Mouse (Mus musculus) right cerebral cortex, adult 2 months (tissue): Measurements from ENCODE around the gene Mreg.

Experiments used
- DNase-seq, 2 experiments: peaks; one replicate each; pipeline ENCODE4 v3.0.0; 2021 to 2022; ENCODE audit warnings: low spot score in 2 of 2

Gene Mreg

DNA sequence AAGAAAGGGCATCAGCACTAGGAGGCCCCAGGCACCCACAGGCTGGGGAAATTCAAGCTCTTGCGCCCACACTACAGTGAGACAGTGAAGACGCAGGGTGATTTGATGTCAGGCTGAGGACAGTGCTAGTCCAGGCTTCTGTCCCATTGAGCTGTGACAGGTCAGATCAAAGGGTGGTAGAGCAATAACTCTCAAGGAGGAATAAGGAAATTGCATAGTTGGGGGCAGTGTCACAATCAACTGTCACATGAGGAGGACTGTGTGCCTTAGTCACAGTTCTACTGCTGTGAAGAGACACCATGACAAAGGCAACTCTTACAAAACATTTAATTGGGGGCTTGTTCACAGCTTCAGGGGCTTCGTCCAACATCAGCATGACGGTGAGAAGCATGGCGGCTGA, 16.0 kb downstream of the Mreg start:
- no peak for DNase-seq

DNA sequence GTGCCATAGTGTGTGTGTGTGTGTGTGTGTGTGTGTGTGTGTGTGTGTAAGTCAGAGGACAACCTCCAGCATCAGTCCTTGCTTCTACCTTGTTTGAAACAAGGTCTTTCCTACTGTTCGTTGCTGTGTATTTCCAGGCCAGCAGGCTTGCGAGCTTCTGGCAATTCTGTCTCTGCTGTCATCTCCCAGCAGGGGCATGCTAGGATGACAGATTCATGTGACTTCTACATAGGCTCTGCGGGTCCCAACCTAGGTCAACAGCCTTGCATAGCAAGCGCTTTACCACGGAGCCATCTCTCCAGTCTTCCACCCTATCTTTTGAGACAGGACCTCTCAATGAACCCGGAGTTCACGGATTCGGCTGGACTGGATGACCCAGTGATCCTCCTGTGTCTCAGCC, 20.7 kb downstream of the Mreg start:
- DNase-seq: no peak

DNA sequence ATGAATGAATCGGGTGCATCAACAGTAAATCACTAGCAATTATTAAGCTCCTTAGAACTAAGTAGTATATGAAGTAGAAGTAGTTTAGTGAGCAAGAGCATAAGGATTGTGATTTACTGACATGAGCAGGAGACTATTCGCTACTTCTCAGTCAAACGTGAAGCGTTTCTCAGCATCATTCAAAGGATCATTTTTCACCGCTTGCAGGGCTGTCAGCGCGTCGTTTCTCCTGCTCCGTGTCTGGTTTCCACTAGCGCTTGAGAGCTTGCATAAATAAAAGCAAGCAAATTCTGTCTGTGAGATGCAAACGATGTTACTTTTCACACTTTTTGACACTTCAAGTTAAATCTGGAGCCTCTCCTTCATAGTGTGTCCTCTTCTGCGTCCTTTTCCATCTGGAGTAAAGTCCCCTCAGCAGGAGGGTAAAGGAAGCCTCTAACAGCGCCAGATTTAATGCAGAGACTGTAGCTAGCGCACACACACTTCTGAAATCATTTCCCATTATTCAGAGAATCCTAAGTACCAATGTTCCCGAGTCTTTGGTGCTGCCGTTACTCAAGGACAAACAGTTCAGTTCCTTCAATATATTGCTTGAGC, 23.9 kb downstream of the Mreg start:
- no peak for DNase-seq

DNA sequence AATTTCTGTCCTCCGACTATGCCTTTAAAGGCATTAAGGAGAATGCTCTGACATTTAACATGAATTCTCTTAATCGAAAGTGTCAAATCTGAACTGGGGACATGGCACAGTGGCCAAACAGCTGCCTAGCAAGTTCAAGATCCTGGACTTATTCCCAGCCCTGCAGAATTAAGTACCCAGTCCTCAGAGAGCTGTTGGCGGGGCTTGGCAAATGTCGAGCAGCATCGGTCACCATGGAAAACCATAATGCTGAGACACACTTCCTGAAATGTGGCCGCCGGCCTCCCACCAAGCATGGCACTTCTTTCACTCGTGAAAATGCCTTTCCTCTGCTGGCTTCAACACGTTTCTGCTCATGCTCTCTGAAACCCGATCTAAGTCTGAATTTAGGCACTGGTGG, 24.6 kb downstream of the Mreg start:
- DNase-seq: no peak

DNA sequence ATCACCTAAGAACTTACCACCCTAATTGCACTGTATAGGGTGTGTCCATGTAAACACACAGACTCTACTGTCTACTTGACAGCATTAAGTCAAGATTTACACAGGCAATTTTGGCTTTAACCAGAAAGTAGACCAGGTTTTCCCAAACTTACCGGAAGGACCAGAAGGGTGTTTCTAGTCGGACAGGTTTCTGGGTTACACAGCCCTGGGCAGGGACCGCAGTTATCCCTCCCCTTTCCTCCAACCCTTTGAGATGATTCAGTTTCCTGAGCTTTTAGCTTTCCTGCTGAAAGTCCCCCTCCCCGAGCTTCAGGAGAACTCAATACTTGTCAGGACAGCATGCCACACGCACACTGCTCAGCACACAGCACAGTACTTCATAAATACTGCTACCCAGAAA, 26.0 kb downstream of the Mreg start:
- no peak for DNase-seq

DNA sequence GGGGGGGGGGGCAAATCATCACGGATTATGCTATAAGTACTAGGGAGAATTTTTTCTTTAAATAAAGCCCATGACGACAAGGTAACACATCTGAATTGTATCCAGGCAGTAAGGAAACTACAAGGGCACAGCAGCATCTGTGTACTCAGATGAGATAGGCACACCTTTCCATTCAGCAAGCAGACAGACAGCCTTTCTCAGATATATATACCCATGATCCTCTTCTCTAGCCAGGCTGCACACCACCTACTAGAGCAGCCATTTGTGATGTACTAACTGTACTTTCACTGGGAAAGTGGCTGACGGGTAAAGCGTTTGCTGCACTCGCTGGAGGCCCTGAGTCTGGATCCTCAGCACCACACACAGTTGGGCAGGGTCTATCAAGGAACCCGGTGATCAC, 28.6 kb downstream of the Mreg start:
- DNase-seq: no peak

DNA sequence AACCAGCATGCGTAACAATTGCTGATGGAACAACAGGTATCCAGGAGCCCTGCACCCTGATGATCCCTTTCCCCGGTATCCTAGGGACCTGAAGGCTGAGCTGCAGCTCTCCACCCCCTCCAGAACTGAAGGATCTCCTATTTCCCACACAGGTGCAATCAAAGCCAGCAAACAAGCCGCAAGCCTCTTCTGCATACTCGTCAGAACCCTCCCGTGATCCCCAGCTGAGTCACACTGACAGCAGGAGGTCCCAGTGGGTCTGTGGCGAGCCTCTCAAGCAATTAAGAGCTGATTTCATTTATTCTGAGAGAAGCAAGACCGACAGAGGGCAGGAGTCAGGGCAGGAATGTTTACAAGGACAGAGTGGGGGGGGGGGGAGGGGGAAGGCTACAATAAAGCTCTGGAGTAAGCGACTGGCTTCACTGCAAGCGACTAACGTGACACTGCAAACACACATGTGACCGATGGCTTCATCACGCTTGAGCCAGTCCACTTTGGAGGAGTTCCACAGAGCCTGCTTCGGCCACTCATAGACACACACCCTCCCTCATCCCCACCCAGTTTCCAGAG, 29.1 kb downstream of the Mreg start:
- no peak for DNase-seq

DNA sequence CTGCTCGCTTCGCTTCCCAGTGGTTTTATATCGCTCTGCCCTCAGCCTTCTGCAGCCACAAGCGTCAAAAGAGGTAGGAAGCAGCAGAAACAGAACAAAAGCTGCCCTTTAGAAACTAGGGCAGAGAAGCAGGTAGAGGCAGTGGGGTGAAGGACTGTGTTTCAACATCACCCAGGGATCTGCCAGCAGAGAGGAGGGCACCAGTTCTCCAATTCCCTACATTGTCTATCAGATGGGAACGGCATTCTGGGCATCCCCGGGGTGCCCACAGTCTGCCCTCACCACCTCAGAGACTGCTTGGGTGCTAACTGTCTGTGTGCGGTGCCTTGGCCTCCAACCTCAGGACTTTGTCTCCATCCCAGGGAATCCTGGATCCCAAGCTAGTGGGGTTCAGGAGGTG, 32.2 kb downstream of the Mreg start:
- DNase-seq: no peak

DNA sequence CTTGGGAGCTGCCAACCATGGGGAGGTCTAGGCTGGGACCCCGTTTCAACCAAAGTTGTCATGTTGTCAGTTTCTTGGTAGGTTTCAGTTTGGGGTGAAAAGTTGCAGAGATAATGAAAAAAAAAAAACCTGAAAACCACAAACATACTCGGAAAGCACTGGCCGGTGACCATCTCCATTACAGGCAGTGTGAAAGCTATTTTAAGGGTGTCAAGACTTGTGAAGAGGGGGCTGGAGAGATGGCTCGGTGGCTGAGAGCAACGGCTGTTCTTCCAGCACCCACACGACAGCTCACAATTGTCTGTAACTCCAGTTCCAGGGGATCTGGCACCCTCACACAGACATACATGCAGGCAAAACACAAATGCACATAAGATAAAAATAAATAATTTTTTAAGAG, 35.9 kb downstream of the Mreg start:
- peak; percentile 27 to 41 for DNase-seq

DNA sequence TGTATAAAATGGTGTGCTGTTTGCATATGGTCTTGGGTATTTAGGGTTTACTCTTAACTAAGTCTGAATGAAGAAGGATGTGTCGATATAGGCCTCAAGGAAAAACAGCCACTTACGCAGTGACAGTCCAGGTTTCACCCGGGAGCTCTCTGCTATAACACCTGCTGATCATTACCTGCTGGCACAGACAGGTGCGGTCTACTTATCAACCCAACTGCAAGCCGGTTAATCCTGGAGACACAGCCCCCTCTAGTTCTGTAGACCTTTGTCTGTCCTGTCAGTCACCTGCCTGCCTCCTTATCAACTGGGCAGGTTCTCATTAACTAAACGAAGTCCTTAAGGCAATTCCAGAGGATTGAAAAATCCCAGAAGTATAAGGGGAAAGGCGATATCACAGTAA, 37.9 kb downstream of the Mreg start:
- no peak for DNase-seq

DNA sequence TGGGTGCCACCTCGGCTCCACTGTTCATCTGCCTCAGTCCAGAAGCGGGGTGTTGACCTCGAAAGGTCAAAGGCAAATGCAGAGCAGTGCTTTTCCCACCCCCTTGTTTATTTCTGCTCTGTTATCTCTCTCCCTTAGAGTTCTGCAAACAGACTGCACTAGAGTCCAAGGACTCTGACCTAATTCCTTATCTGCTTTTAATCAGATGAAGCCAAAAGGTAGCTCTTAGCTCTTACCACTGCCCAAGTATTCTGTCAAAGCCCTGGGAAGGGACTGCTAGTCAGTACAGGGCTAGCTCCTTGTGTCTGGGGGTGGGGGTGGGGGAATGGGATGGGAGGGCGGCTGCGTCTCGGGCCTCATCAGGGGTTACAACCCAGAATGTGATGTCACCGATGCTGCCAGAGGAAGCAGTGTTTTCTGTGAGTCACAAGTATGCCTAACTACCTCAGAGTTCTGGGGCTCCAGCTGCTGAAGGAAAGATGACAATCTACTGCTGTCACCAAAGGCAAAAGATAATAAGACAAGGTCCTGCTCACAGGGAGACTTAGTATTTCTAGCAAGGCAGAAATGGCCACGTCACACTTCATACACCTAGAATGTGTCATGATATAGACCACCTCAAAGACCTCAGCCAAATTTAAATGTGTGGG, 38.6 kb downstream of the Mreg start:
- no peak for DNase-seq

DNA sequence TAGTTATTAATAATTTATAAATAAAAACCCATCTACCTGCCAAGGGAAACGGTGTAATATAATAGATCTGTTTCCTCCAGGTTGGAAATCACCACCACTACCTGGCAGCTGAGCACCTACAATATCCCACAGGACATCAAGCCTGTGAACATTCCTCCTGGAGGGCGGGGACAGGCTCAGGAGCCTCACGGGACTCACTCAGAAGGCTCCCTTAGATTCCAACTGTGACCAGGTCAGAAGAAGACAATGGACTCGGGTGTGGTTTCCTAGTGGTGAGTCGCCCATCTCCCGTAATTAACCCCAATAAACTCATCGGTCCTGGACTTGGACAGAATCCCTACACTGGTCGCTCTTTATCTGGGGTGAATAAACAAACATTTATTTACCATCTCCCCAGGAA, 39.3 kb downstream of the Mreg start:
- no peak for DNase-seq

DNA sequence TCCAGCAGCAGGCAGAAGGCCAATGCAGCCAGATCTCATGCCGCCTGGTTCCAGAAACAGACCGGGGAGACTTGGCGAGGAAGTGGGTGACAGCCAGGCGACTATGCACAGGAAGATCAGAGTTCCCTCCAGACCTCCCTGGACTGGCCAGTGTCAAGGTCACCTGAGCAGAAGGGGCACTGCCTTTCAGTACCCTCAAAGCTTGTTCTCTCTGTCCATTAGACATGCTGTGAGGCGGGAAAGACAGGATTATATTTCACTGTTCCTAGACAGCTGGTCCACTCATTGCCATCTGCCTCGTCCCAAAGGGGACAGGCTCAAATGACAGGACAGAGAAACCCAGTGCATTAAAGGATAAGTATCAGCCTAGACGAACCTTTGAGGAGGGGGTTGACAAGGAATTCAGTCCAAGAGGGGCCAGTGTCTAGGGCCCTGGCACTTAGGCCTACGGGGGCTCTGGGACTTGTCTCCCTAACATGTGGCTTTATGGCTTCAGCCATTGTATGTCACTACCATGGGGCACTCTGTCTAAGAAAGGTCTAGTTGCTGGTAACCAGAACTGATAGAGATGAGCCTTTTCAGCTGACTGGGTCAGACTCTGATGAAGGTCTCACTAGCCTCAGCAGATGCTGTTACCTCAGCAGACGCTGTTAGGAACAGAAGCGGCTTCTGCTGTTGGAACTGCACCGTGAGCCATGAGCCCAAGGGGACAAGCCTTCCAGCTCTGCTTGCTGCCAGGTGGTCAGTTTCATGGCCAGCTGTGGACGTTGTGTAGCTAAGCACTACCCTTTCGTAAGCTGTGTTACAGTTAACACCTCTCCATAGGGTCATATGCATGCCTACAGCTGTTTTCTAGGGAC, 40.9 kb downstream of the Mreg start:
- DNase-seq: no peak

DNA sequence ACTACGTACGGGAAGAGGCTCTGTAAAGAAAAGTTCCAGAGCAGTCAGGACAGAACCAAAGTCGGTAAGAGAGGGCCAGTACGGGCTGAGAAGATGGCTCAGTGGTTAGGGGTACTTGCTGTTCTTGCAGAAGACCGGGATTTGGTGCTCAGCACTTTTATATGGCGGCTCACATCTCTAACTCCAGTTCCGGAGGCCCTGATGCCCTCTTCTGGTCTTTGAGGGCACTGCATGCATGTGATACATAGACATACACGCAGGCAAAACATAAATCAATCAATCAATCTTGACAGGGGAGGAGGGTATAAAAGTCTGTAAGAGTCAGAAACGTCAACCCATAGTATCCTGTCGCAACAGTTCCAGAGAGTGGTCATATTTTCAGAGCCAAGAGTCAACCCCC, 45.1 kb downstream of the Mreg start:
- DNase-seq: no peak

DNA sequence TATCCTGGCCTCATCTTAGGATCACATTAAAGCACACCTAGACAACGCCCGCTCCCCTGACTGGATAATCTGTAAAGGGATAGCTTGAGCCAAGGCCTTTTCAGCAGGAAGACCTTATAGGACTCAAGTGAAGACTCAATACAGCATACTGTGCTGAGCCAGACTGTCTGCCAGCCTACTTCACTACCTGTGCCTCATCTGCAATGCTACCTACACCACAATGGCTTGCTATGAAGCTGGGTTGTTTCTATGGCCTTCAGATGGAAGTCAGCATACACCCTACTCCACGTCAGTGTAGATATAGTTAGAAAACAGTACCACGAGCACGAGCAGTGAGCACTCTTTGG, 45.7 kb downstream of the Mreg start:
- DNase-seq: no peak

DNA sequence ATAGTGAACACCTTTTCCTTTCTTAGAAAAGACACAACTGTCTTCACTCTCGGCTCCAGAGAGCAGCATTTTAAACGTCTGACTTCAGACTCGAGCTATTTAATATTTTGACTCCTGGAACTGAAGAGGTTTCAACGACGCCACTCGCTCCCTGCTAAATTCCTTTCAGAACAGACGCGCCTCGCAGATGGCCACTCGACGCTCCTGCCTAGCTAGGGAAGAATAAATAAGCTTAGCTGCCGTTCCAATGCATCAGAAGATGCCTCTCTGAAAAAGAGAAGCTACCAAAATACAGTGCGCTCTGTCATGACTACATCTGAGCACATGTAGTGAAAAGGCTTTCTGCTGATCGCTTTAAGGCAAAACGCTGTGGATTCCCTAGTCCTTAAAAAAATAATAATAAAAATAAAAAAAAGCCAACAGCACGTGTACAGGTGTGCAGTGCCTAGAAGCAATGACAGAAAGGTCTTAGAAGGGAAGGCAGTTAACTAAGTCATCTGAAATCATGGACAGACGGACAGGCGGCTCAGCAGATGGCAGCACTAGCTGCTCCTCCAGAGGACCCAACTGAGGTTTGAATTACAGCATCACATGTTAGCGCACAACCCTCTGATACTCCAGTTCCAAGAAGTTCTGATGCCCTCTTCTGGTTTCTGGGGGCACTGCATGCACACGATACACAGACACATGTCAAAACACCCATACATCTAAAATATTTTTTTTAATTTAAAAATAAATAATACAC, 46.2 kb downstream of the Mreg start:
- DNase-seq: peak in 1 of 2 experiments; percentile 27

DNA sequence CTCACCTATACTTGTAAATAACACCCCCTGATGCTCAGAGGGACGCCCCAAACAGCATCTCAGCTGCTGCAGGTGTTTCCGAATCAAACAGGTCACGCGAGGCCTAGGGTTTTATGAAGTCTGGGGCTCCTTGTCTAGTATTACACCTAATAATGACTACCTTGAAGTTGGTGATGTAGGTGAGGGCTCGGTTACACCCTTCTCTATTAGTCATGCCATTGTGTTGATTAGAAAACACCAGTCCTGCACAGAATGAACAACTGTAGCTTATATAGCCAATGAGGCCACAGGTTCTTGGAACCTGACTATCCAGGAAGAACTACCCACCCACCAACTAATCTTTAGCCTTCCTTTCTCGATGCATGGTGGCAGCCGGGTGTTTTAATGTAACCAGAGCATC, 51.8 kb downstream of the Mreg start:
- no peak for DNase-seq

DNA sequence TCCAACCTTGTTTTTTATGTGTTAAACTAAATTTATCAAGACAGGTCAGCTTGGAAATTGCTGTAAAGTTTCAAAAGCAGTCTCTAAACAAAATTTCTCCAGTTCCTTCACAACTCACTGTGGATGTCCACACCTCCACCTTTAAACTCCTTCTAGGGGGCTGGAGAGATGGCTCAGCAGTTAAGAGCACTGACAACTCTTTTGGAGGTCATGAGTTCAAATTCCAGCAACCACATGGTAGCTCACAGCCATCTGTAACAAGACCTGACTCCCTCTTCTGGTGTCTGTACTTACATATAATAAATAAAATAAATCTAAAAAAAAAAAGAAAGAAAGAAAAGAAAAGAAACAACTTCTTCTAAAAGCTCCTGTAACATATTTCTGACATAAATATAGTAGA, 67.1 kb downstream of the Mreg start:
- DNase-seq: no peak

DNA sequence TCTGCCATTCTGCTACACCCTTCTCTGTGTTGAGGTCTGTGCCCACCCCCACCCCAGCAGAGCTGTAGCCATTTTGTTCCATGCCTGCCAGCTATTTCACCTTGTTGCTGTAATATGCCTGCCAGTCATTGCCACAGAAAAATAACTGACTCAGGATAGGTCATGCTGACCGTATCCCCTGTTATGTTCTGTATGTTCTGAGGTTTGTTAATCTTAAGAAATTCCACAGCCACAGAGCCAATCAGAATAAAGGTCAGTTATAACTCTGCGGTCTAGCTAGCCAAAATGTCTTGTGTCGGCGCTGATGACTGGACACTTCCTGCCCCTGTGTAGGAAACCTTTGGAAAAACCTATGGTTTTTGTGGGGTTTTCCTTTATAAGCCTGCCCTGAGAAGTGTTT, 67.7 kb downstream of the Mreg start:
- DNase-seq: no peak

DNA sequence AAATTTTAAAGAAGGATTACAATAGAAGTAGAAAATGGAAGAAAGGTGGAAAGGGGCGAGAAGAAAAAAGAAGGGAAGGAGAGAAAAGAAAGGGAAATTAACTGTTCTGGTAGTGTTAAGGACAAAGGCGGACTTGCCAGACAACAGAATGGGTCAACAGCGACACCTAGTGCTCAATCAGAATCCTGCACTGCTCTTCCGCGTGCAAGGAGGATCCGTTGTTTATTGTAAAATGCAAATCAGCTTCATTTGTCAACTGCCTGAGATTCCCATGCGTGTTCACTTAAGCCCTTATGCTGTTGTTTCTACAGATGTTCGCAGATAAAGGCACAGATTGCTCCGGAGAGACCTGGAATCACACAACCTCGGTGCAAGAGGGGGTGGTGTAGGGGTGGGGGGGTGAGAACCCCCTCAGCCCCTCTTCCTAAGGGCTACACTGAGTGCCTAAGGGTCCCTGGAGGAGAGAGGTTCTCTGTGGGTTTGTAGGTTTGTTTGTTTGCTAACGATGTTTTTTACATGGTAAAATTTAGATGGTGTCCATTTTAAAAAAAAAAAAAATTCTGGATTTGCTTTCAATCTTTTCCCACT, 70.1 kb downstream of the Mreg start:
- DNase-seq: peak; percentile 55 to 68

DNA sequence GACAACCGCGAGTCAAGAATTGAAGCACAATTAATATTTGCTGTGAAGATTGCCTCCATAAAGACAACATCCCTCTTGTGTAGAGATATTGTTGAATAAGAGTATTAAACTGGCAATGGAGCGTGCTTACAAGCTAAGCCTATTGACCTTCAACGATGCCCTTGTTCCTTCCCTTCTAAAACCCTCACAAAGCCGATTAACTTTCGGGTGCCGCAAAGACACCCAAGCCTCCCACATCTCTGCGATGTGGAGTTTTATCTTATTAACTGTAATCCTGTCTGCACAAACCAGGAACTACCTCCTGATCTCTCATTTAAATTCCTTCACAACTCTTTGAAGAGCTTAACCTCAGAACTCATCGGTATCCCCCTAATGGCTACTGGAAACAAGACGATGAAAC, 76.0 kb downstream of the Mreg start:
- no peak for DNase-seq

DNA sequence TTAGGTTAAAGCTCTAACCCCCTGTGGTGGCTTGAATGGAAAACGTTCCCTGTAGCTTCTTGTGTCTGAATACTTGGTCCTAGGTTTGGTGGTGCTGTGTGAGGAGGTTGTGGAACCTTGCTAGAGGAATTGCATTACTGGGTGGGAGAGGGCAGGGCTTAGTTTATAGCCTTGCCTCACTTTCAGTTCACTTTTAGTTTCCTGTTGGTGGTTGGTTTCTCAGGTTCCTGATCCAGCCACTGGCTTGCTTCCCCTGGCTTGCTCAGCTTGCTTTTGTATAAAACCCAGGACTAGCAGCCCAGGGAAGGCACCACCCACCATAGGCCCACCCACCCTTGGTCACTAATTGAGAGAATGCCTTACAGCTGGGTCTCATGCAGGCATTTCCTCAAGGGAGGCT, 77.6 kb downstream of the Mreg start:
- DNase-seq: no peak
